Mouse (Mus musculus) cerebellum, adult 11 months (tissue): ENCODE measurements at regions not wholly inside any gene's neighbourhood (a gene's known extent, or its start where the extent isn't known, plus 50 kb on each side); places are given as distances from the start of the nearest gene placed in this dataset.

Experiments used
- DNase-seq: peaks from one replicate; pipeline ENCODE4 v3.0.0; 2022

DNA sequence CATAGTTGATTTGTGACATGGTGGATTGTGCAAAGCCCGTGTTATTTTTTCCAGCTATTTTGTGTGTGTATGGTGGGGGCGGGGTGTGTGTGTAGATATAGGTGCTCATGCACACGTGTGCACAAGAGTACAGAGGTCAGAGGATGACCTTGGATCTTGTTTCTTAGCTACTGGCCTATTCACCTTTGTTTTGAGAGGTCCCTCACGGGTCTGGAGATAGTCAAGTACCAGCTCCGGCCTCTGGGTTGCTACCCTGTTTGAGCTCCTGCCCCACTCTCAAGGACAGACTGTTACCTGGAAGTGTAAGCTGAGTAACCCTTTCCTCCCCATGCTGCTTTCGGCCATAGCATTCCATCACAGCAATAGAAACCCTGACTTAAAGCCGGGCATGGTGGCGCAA, 138.0 kb downstream of the Fam43a start:
- DNase-seq: no peak

DNA sequence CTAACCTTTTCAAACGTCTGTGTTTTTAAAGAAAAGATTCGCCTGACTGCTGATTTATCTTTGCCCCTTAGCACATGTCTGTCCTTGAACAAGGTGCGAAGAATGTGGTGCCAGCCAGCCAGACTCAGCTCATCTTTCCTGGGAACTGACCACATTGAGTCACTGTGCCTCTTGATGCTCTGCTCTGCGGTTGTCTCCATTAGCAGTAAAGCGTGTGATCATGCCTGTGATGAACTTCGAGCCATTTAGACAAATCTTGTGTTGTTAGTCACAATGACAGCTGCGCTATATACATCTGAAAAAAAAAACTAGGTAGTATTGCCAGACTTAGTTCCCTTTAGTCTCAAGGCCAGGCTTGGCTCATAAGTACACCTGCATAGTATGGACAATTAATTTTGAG, 140.1 kb downstream of the Fam43a start:
- DNase-seq: no peak

DNA sequence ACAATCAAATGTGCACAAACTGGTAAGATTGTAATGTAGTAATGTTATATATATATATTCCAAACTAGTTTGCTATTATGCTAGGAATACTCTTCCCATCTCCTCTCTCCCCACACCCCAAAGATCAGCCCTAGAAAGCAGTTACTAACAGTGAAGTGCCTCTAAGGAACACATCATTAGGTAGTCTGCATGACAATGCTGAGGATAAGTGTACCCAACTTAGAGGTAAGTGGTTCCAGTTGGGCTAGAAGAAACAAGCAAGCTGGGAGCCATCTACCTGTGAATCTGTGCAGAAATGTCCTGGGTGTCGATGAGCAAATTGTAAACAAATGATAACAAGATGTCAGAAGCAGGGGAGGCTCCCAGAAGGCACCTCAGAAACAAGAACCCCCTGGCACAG, 141.7 kb downstream of the Fam43a start:
- DNase-seq: no peak

DNA sequence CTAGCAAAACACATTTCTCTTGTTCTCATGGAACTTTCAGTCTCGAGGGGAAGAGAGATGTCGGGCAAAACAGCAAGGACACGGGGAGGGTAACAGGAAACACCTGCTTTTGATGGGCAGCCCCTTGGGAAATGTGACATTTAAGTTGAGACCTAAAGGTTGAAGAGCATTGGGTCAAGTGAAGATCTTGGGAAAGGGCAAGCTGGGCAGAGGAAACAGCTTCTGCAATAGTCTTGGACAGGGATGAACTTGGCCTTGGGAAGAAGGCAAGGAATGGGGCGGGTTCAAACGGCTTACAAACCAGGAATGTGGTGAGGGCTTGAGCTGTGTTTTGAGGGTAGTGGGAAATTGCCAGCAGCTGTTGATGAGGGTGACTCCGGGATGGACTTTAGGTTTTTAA, 143.0 kb downstream of the Fam43a start:
- no peak for DNase-seq

GRCm38 (mm10) chr16:30743566-30743965, 144.0 kb downstream of the Fam43a start:
- DNase-seq: no peak

- DNase-seq: no peak
Measured at GRCm38 (mm10) chr16:30744237-30744636, 144.7 kb downstream of the Fam43a start.

GRCm38 (mm10) chr16:30745598-30746181, 146.2 kb downstream of the Fam43a start:
- DNase-seq: peak; percentile 9

DNA sequence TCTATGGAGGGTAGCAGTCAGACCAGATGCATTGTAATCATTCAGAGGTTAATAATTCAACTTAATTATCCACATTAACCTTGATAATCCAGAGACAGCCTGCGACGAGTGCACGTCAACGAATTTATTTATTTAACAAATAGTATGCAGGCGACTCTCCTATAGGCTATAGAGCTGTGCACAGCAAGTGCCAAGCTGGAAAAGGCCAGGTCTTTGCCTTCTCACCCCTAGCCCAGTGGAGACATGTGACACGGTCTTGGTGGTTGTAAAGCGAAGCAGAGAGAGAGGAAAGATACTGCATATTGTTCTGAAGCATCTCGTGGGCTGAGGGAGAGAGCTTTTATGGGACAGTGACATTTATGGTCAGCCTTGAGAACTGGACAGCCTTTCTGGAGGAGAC, 146.7 kb downstream of the Fam43a start:
- no peak for DNase-seq

DNA sequence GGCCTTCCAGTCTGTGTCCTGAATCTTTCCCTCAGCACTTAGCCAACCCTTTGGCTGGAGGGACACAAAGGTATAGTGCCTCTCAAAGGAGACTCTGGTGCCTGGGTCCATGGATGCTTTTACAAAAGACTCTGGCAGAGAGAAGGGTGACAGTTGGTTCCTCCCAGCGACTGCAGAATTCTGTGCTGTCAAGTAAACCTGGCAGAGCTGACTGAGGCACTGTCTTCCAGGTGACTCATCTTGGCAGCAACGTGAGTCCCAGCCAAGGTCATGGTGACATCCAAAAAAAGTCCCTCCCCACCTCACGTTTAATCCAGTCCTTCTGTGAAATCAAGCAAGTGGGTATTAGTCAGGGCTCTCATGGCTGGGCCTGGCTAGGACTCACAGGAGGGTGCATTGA, 150.3 kb downstream of the Fam43a start:
- DNase-seq: peak; percentile 27

DNA sequence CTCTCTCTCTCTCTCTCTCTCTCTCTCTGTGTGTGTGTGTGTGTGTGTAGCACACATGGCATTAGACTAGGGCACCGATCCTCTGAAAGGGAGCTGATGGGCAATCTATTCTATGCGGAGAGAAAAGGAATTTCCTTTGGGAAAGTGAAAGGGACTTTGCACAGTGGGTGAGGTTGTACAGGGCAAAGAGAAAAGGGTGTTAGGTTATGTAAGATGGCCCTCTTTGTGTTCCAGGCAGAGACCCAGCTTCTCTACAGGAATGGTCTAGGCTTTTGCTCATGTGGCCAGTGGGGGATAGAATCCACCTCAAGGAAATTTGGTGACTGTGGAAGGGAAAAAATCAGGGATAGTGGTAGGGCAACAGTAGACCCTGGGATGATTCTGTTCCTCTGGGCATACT, 156.2 kb downstream of the Fam43a start:
- DNase-seq: no peak

DNA sequence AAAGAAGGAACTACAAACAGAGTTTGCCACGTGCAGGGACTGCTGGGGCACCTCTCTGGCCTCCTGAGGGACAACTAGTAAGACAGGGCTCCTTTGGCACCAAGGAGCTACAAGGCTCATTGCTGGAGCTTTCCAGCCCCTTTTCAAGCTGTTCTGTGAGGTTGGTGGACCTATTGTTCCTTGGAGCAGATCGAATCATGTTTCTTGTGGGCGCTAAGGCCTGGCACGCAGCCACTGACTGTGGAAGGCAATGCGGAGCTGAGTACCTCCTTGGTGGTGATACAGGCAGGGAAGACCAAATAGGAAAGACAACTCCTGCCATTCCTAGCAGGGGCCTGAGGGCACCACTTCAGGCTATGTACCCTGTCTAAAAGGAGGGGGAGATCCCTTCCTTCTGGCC, 157.2 kb downstream of the Fam43a start:
- DNase-seq: no peak

DNA sequence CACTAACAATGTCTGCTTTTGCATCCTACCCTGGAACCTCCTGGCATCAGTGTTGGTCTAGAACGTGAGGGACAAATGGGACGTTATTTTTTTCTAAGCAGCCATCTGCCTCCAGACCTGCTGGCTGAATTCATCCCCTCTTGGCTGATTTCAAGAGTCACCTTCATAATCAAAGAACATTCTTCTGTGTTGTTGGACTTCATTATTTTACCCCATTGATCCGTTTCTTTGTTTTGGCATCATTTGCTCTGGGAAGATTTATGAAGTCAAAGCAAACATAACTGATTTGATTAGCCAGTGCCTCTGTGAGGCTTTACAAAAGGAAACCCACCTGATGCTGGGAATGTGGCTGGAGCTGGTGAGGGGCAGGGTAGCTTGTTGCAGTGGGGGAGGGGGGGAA, 158.0 kb downstream of the Fam43a start:
- no peak for DNase-seq

DNA sequence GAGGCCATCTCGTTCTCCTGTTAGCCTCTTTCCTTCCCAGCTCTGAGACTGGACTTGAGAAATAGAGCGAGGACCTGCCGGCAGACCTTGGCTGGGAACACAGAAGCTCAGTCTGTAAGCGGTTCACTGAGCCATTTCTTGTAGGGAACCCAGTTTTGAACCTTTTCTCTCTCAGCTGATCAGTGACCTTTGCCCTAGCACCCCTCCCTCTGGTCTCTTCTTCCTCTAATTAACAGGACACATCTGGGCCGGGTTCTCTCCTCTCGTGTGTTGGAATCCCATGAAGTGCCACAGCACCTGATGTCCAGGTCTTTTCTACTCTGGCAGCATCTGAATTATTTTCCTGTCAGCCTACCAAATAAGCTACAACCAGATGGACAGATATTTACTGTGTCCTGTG, 158.5 kb downstream of the Fam43a start:
- DNase-seq: no peak

- no peak for DNase-seq
Measured at GRCm38 (mm10) chr16:30759503-30759902, 160.0 kb downstream of the Fam43a start.

- DNase-seq: no peak
Measured at GRCm38 (mm10) chr16:30761201-30761710, 161.7 kb downstream of the Fam43a start.

GRCm38 (mm10) chr16:30762898-30763595, 163.5 kb downstream of the Fam43a start:
- DNase-seq: no peak

DNA sequence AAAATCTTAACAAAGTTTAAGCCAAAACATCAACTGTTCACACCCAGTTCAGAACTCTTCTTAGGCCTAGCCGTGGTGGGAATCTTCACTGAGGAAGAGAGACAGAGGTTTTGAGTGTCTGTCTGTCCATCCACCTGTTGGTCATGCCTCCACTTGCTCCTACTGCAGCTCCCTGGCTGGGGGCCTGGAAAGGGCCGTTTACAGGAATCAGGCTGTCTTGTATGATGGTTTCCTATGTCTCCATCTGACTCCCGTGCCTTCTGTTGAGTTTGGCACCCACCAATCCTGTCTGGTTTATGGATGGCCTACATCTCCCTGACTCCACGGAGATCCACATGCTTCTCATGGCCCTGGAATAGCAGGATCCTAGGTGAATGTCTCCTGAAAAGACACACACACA, 166.1 kb downstream of the Fam43a start:
- no peak for DNase-seq

GRCm38 (mm10) chr16:30769007-30769442, 169.5 kb downstream of the Fam43a start:
- no peak for DNase-seq

DNA sequence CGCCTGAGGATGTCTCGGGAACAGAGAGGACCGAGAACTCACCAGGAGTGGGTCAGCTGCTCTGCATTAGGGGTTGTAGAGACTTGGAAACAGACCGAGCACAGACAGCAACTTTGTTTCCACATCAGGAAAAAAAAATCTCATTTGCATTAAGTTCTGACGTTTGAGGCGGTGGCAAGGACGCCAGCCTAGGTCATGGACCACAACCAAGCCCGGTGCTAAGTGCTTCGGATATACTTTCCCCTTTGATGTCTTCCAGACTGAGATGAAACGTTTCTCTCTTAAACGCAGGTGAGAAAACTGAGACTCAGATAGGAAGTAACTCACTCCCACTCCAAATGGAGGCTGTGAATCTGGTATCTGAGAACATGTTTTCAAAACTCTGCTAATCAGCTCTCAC, 169.9 kb downstream of the Fam43a start:
- DNase-seq: no peak

- DNase-seq: no peak
Measured at GRCm38 (mm10) chr16:30772802-30773201, 173.3 kb downstream of the Fam43a start.

DNA sequence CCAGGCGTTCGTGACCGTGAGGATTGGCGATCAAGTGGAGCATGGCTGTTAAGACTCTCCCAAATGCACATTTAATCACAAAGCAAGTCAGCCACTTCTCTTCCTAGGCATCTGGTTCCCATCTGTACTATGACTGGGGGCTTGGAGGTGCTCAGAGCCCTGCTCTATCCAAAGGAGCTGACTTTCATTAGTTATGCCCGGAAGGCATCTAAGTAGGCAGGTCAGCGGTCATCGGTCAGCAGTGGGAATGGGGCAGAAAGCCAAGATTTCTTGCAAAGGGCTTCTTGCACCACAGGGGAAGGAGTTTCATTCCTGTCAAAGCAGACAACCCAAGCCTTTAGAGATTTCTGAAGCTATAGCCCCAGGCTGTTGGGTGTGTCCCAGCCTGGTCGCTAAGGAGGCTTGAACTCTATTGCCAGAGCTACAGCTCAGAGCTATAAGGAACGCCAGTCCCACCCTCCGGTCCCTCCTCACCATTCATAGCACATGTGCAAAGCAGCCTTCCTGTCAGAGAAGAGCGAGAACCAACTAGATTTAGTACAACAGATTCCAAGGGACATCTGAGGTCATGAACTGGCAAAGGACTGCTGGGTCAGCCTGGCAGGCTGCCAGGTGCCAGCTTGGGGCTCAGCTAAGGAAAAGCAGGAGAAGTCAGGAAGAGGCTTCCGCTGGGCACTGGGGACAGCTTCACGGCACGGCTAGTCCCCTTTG, 175.6 kb downstream of the Fam43a start:
- DNase-seq: peak; percentile 22

DNA sequence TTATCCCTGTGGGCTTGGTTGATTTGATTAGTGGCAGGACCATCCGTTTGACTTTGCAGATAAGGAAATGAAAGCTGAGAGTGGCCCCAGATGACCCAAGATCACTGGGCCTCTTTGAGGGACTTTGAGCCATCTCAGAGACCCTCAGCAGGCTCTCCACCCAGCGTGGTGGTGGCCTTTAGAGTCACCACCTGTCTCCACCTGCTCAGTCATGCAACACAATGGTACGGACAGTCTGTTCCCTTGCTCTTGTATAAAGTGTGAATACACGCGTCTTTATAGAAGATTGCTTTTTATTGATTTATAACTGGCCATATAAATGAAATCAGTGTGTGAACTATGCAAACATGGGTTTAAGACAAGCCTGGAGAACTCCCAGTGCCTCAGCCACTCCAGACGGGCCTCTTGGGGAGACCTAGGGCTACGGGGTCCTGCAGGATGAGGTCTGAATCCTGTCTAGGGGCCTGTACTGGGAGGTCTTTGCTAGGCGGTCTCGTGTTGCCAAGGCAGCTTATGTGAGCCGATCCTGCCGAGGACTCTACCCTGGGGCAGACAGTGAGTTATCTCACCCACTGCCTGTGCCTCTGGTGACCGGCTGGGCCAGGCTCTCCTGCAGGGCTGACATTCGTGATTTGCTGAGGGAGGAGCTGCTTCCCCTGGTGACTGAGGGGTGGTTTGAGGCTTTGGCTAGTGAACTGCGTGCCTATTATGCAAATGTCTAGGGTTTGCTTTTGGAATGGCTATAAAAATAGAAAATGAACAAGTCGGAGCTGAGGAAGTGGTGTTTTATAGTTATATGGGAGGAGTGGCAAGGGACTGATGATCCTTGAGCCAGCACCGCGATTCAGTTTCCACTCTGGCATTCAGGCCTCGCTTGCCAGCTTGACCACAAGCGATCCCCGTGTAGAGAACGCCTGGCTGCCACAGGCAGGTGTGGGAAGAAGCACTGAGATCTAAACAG, 176.5 kb downstream of the Fam43a start:
- DNase-seq: no peak

- DNase-seq: no peak
Measured at GRCm38 (mm10) chr16:30777416-30777815, 177.9 kb downstream of the Fam43a start.
